Mouse (Mus musculus) olfactory bulb, adult 2 months (tissue): ENCODE data around the gene A930033H14Rik.

ENCODE experiments used
- CTCF ChIP-seq: fragments of 200-500 bp; IDR thresholded peaks from 2 replicates; pipeline ENCODE4 v1.5.1; 2012; ENCODE audit warnings: low read depth, mild to moderate bottlenecking, low read length, moderate library complexity; ENCODE audit not compliant: insufficient read depth
- POLR2A ChIP-seq: fragments of 200-500 bp; IDR thresholded peaks from 2 replicates; pipeline ENCODE4 v1.6.1; 2012; ENCODE audit warnings: mild to moderate bottlenecking, low read depth, low read length, moderate library complexity; ENCODE audit not compliant: insufficient read depth

GRCm38 (mm10) chr10:69247311-69248033, 34.6 kb upstream of the A930033H14Rik start:
- TF ChIP-seq POLR2A: no peak
- TF ChIP-seq CTCF: no peak
